Mouse (Mus musculus) neural tube, embryonic 12.5 days (tissue): ENCODE measurements around the gene Wnk4. TPM values are rescaled to one million over a fixed set of nuclear protein-coding genes. Genes with fewer than 3 reads are reported as not detected.

Experiments
- ATAC-seq: fragments of 200-750 bp; cut with Nextera tagmentation; 2 replicates; pipeline ENCODE4 v1.8.0; 2017; ENCODE audit warnings: low read depth, mild to moderate bottlenecking, moderate TSS enrichment, moderate library complexity; ENCODE audit not compliant: low FRiP score
- H3K27ac ChIP-seq: fragments of 300-500 bp; sonication (generic); 2 replicates; pipeline ENCODE4 v1.5.1; 2016
- H3K27me3 ChIP-seq: fragments of 300-500 bp; sonication (generic); replicated peaks from 2 replicates; pipeline ENCODE4 v1.6.1; 2016; ENCODE audit warnings: mild to moderate bottlenecking
- H3K36me3 ChIP-seq: fragments of 300-500 bp; sonication (generic); 2 replicates; pipeline ENCODE4 v1.6.1; 2016; ENCODE audit warnings: mild to moderate bottlenecking
- H3K4me1 ChIP-seq: fragments of 300-500 bp; sonication (generic); 2 replicates; pipeline ENCODE4 v1.6.1; 2016
- H3K4me2 ChIP-seq: fragments of 300-500 bp; sonication (generic); replicated peaks from 2 replicates; pipeline ENCODE4 v1.6.1; 2016; ENCODE audit warnings: mild to moderate bottlenecking
- H3K4me3 ChIP-seq: fragments of 300-500 bp; sonication (generic); 2 replicates; pipeline ENCODE4 v1.5.1; 2016
- H3K9ac ChIP-seq: fragments of 300-500 bp; sonication (generic); 2 replicates; pipeline ENCODE4 v1.6.1; 2016; ENCODE audit warnings: mild to moderate bottlenecking
- H3K9me3 ChIP-seq: fragments of 300-500 bp; sonication (generic); 2 replicates; pipeline ENCODE4 v1.6.1; 2016; ENCODE audit warnings: mild to moderate bottlenecking
- WGBS: fragments of 180-500 bp; shearing (Covaris S2); methylation state at CpG from one replicate; pipeline ENCODE4 v1.1.7; 2016; 5-methylcytosine and 5-hydroxymethylcytosine counted together
- polyA plus RNA-seq: library from polyadenylated mRNA; unstranded; fragments of >200 nt; fragmentation: Nextera tagmentation; extraction: Ambion mirVana; gene quantifications from 2 replicates; pipeline ENCODE4 v1.2.1, GENCODE M21; 2016

Wnk4 gene
- 6.2 and 7.5 TPM in 2 replicates for polyA plus RNA-seq

- peaks cover 56% of the 10 kb centered on the region for H3K4me1 ChIP-seq
- peaks cover 44% of the 10 kb centered on the region for H3K27me3 ChIP-seq
These were observed at the start of gene Wnk4 for GRCm38 (mm10) chr11:101259948-101260825. TSS of gene Wnk4 (plus strand) at chr11:101260567.

GRCm38 (mm10) chr11:101211970-101212369, 48.4 kb upstream of the Wnk4 start:
- no peaks in the 10 kb centered on the region for H3K4me1 ChIP-seq
- ATAC-seq: no peak
- no peak overlapping the region for H3K4me3 ChIP-seq
- no peaks in the 10 kb centered on the region for H3K9me3 ChIP-seq
- H3K4me2 ChIP-seq: no peak overlapping the region
- 58% methylated on average over 3 of the region's 3 CpGs for WGBS
- peaks cover 20% of the 10 kb centered on the region; the same call in 1 of the 2 replicates for H3K36me3 ChIP-seq
- no peak overlapping the region for H3K27ac ChIP-seq
- H3K27me3 ChIP-seq: no peaks in the 10 kb centered on the region
- no peak overlapping the region for H3K9ac ChIP-seq

More at GRCm38 (mm10) chr11:101259948-101260825, at the start of gene Wnk4:
- peaks cover 7% of the 10 kb centered on the region; the same call in 1 of the 2 replicates for H3K36me3 ChIP-seq
- peak within 1 kb of the TSS; percentile 95 for H3K4me2 ChIP-seq
- peak within 1 kb of the TSS; percentile 72 for H3K9ac ChIP-seq
- ATAC-seq: peak; percentile 73
- under 1% methylated on average over 43 of the region's 43 CpGs for WGBS
- H3K9me3 ChIP-seq: no peaks in the 10 kb centered on the region
- peak within 1 kb of the TSS; percentile 45 for H3K4me3 ChIP-seq
- H3K27ac ChIP-seq: no peak within 1 kb of the TSS

- Histone ChIP-seq H3K4me3 (no peak overlapping the region), H3K36me3 (peaks cover 13% of the 10 kb centered on the region; the same call in 1 of the 2 replicates), H3K4me1 (no peaks in the 10 kb centered on the region), H3K9ac (no peak overlapping the region), H3K9me3 (no peaks in the 10 kb centered on the region), H3K4me2 (no peak overlapping the region), H3K27ac (no peak overlapping the region), H3K27me3 (no peaks in the 10 kb centered on the region)
- ATAC-seq: no peak
- 88% methylated on average over 5 of the region's 5 CpGs for WGBS
These were observed 43.4 kb upstream of the Wnk4 start for GRCm38 (mm10) chr11:101216936-101217335.

- Histone ChIP-seq H3K9ac (no peak overlapping the region), H3K4me3 (no peak overlapping the region), H3K9me3 (no peaks in the 10 kb centered on the region), H3K27me3 (no peaks in the 10 kb centered on the region), H3K36me3 (peaks cover 12% of the 10 kb centered on the region; the same call in 1 of the 2 replicates), H3K4me1 (no peaks in the 10 kb centered on the region), H3K4me2 (no peak overlapping the region), H3K27ac (no peak overlapping the region)
- ATAC-seq: no peak
- WGBS: 87% methylated on average over 10 of the region's 10 CpGs
These were observed 41.8 kb upstream of the Wnk4 start for GRCm38 (mm10) chr11:101218436-101219055.

GRCm38 (mm10) chr11:101220853-101221252, 39.5 kb upstream of the Wnk4 start:
- no peak overlapping the region for H3K4me2 ChIP-seq
- peaks cover 7% of the 10 kb centered on the region; the same call in 1 of the 2 replicates for H3K4me1 ChIP-seq
- no peaks in the 10 kb centered on the region for H3K27me3 ChIP-seq
- H3K36me3 ChIP-seq: no peaks in the 10 kb centered on the region
- WGBS: 63% methylated on average over 2 of the region's 2 CpGs
- no peak for ATAC-seq
- H3K9ac ChIP-seq: no peak overlapping the region
- H3K4me3 ChIP-seq: no peak overlapping the region
- no peak overlapping the region for H3K27ac ChIP-seq
- H3K9me3 ChIP-seq: no peaks in the 10 kb centered on the region

- Histone ChIP-seq H3K9me3 (no peaks in the 10 kb centered on the region), H3K4me3 (no peak overlapping the region), H3K4me2 (no peak overlapping the region), H3K27me3 (no peaks in the 10 kb centered on the region), H3K27ac (no peak overlapping the region), H3K36me3 (no peaks in the 10 kb centered on the region), H3K4me1 (peaks cover 11% of the 10 kb centered on the region; the same call in 1 of the 2 replicates), H3K9ac (no peak overlapping the region)
- 92% methylated on average over 8 of the region's 8 CpGs for WGBS
- no peak for ATAC-seq
These were observed 38.9 kb upstream of the Wnk4 start for GRCm38 (mm10) chr11:101221306-101221986.

- Histone ChIP-seq H3K36me3 (no peaks in the 10 kb centered on the region), H3K27me3 (no peaks in the 10 kb centered on the region), H3K9me3 (no peaks in the 10 kb centered on the region), H3K4me1 (peaks cover 12% of the 10 kb centered on the region; the same call in 1 of the 2 replicates), H3K9ac (no peak overlapping the region), H3K4me3 (no peak overlapping the region), H3K4me2 (no peak overlapping the region), H3K27ac (no peak overlapping the region)
- WGBS: 96% methylated on average over 3 of the region's 3 CpGs
- no peak for ATAC-seq
These were observed 36.0 kb upstream of the Wnk4 start for GRCm38 (mm10) chr11:101224337-101224736.

- Histone ChIP-seq H3K4me1 (peaks cover 12% of the 10 kb centered on the region; the same call in 1 of the 2 replicates), H3K9ac (peak overlapping the region; percentile 85), H3K4me3 (peak overlapping the region; percentile 81), H3K27me3 (no peaks in the 10 kb centered on the region), H3K27ac (no peak overlapping the region), H3K4me2 (peak overlapping the region; percentile 97), H3K36me3 (no peaks in the 10 kb centered on the region), H3K9me3 (no peaks in the 10 kb centered on the region)
- WGBS: 23% methylated on average over 25 of the region's 25 CpGs
- ATAC-seq: no peak
These were observed 34.9 kb upstream of the Wnk4 start for GRCm38 (mm10) chr11:101225331-101226064.

- Histone ChIP-seq H3K4me2 (peak within 1 kb of the TSS; percentile 97), H3K4me3 (peak within 1 kb of the TSS; percentile 81), H3K4me1 (peaks cover 17% of the 10 kb centered on the region; the same call in 1 of the 2 replicates), H3K27me3 (no peaks in the 10 kb centered on the region), H3K9me3 (no peaks in the 10 kb centered on the region), H3K36me3 (no peaks in the 10 kb centered on the region), H3K9ac (peak within 1 kb of the TSS; percentile 85), H3K27ac (no peak within 1 kb of the TSS)
- 2% methylated on average over 56 of the region's 56 CpGs for WGBS
- peak; percentile 83 for ATAC-seq
These were observed 34.2 kb upstream of the Wnk4 start, which contains the start of gene Ezh1 for GRCm38 (mm10) chr11:101226065-101226701. TSS of gene Ezh1 (minus strand) at chr11:101226463.

- H3K9ac ChIP-seq: no peak overlapping the region
- no peaks in the 10 kb centered on the region for H3K9me3 ChIP-seq
- peaks cover 18% of the 10 kb centered on the region; the same call in 1 of the 2 replicates for H3K4me1 ChIP-seq
- WGBS: 33% methylated on average over 8 of the region's 8 CpGs
- no peaks in the 10 kb centered on the region for H3K36me3 ChIP-seq
- ATAC-seq: no peak
- no peak overlapping the region for H3K4me2 ChIP-seq
- H3K27ac ChIP-seq: no peak overlapping the region
- no peaks in the 10 kb centered on the region for H3K27me3 ChIP-seq
- no peak overlapping the region for H3K4me3 ChIP-seq
These were observed 30.9 kb upstream of the Wnk4 start for GRCm38 (mm10) chr11:101229361-101229900.

- 36% methylated on average over 2 of the region's 2 CpGs for WGBS
- no peak for ATAC-seq
- Histone ChIP-seq H3K4me2 (no peak overlapping the region), H3K4me1 (peaks cover 18% of the 10 kb centered on the region; the same call in 1 of the 2 replicates), H3K9ac (no peak overlapping the region), H3K4me3 (no peak overlapping the region), H3K9me3 (no peaks in the 10 kb centered on the region), H3K27ac (no peak overlapping the region), H3K36me3 (no peaks in the 10 kb centered on the region), H3K27me3 (no peaks in the 10 kb centered on the region)
These were observed 30.3 kb upstream of the Wnk4 start for GRCm38 (mm10) chr11:101230061-101230511.
